Mouse (Mus musculus): ENCODE results near the gene Sema4g. TPM values are rescaled to one million over a fixed set of nuclear protein-coding genes. Genes with fewer than 3 reads are reported as not detected.
"Not testable (repeated sequence)": the region's sequence is repeated elsewhere in the genome, so short reads cannot be mapped to it uniquely, and the experiment has no call there.

Sema4g gene
- polyA plus RNA-seq, 1 experiment from 2014 or later, result 4.4 TPM

GRCm38 (mm10) chr19:45038198-45038597, 49.3 kb downstream of the Sema4g start:
- H3K36me3 ChIP-seq (replicated peaks); ATAC-seq (ENCODE audit: insufficient read depth); H3K4me1 ChIP-seq (replicated peaks); H3K27ac ChIP-seq (replicated peaks); H3K4me3 ChIP-seq (replicated peaks); H3K4me2 ChIP-seq; H3K9me3 ChIP-seq (replicated peaks); H3K9ac ChIP-seq: not testable (repeated sequence)
- 72% methylated on average over 7 of the region's 7 CpGs for WGBS (ENCODE audit: insufficient replicate concordance)
- peaks cover 53% of the 10 kb centered on the region for H3K27me3 ChIP-seq

GRCm38 (mm10) chr19:45040214-45040613, 51.3 kb downstream of the Sema4g start:
- no peak overlapping the region for H3K27ac ChIP-seq (replicated peaks)
- peaks cover 73% of the 10 kb centered on the region for H3K27me3 ChIP-seq
- H3K9ac ChIP-seq, result no peak overlapping the region
- H3K4me3 ChIP-seq (replicated peaks), result no peak overlapping the region
- H3K4me1 ChIP-seq (replicated peaks), result no peaks in the 10 kb centered on the region
- no peaks in the 10 kb centered on the region for H3K9me3 ChIP-seq (replicated peaks)
- ATAC-seq (ENCODE audit: insufficient read depth), result no peak
- no peaks in the 10 kb centered on the region for H3K36me3 ChIP-seq (replicated peaks)
- no peak overlapping the region for H3K4me2 ChIP-seq
- 54% methylated on average over 13 of the region's 13 CpGs for WGBS (ENCODE audit: insufficient replicate concordance)

- Histone ChIP-seq H3K9ac (no peak overlapping the region), H3K9me3 (replicated peaks) (no peaks in the 10 kb centered on the region), H3K4me1 (replicated peaks) (peaks cover 33% of the 10 kb centered on the region), H3K27ac (replicated peaks) (no peak overlapping the region), H3K36me3 (replicated peaks) (no peaks in the 10 kb centered on the region), H3K4me3 (replicated peaks) (no peak overlapping the region), H3K4me2 (no peak overlapping the region), H3K27me3 (peaks cover 77% of the 10 kb centered on the region)
- no peak for ATAC-seq (ENCODE audit: insufficient read depth)
- WGBS (ENCODE audit: insufficient replicate concordance), result 57% methylated on average over 11 of the region's 11 CpGs
These were observed 55.6 kb downstream of the Sema4g start for GRCm38 (mm10) chr19:45044389-45044927.

GRCm38 (mm10) chr19:45045236-45045635, 56.3 kb downstream of the Sema4g start:
- WGBS (ENCODE audit: insufficient replicate concordance), result 32% methylated on average over 15 of the region's 15 CpGs
- peaks cover 69% of the 10 kb centered on the region for H3K27me3 ChIP-seq
- H3K4me2 ChIP-seq, result no peak overlapping the region
- no peak overlapping the region for H3K27ac ChIP-seq (replicated peaks)
- H3K4me3 ChIP-seq (replicated peaks), result no peak overlapping the region
- no peaks in the 10 kb centered on the region for H3K36me3 ChIP-seq (replicated peaks)
- no peak for ATAC-seq (ENCODE audit: insufficient read depth)
- H3K4me1 ChIP-seq (replicated peaks), result peaks cover 33% of the 10 kb centered on the region
- no peaks in the 10 kb centered on the region for H3K9me3 ChIP-seq (replicated peaks)
- H3K9ac ChIP-seq, result no peak overlapping the region

GRCm38 (mm10) chr19:45045651-45046050, 56.8 kb downstream of the Sema4g start, which contains the start of gene Pdzd7:
Gene Pdzd7 (minus strand): TSS chr19:45045717.
- Histone ChIP-seq H3K36me3 (replicated peaks) (no peaks in the 10 kb centered on the region), H3K4me1 (replicated peaks) (peaks cover 33% of the 10 kb centered on the region), H3K9ac (no peak within 1 kb of the TSS), H3K27ac (replicated peaks) (no peak within 1 kb of the TSS), H3K9me3 (replicated peaks) (no peaks in the 10 kb centered on the region), H3K27me3 (peaks cover 65% of the 10 kb centered on the region), H3K4me2 (peak within 1 kb of the TSS; percentile 89), H3K4me3 (replicated peaks) (peak within 1 kb of the TSS; percentile 64)
- ATAC-seq (ENCODE audit: insufficient read depth), result no peak
- 55% methylated on average over 5 of the region's 5 CpGs for WGBS (ENCODE audit: insufficient replicate concordance)

GRCm38 (mm10) chr19:45046523-45047321, 57.8 kb downstream of the Sema4g start:
- Histone ChIP-seq H3K36me3 (replicated peaks) (no peaks in the 10 kb centered on the region), H3K4me1 (replicated peaks) (peaks cover 33% of the 10 kb centered on the region), H3K4me2 (peak overlapping the region; percentile 89), H3K9me3 (replicated peaks) (no peaks in the 10 kb centered on the region), H3K4me3 (replicated peaks) (peak overlapping the region; percentile 64), H3K27me3 (peaks cover 55% of the 10 kb centered on the region), H3K27ac (replicated peaks) (peak overlapping the region; percentile 82), H3K9ac (peak overlapping the region; percentile 59)
- WGBS (ENCODE audit: insufficient replicate concordance), result 4% methylated on average over 34 of the region's 34 CpGs
- ATAC-seq (ENCODE audit: insufficient read depth), result peak; percentile 8; the same call in 1 of the 2 replicates

- Histone ChIP-seq H3K27me3 (peaks cover 48% of the 10 kb centered on the region), H3K27ac (replicated peaks) (peak within 1 kb of the TSS; percentile 82), H3K36me3 (replicated peaks) (no peaks in the 10 kb centered on the region), H3K4me1 (replicated peaks) (peaks cover 33% of the 10 kb centered on the region), H3K9ac (peak within 1 kb of the TSS; percentile 59), H3K9me3 (replicated peaks) (no peaks in the 10 kb centered on the region), H3K4me3 (replicated peaks) (peak within 1 kb of the TSS; percentile 64), H3K4me2 (peak within 1 kb of the TSS; percentile 89)
- under 1% methylated on average over 26 of the region's 26 CpGs for WGBS (ENCODE audit: insufficient replicate concordance)
- ATAC-seq (ENCODE audit: insufficient read depth), result peak; percentile 86
These were observed 58.6 kb downstream of the Sema4g start, which contains the start of gene Sfxn3 for GRCm38 (mm10) chr19:45047417-45047934. Gene Sfxn3 (plus strand): TSS chr19:45047503.

GRCm38 (mm10) chr19:45047935-45048643, 59.2 kb downstream of the Sema4g start:
- whole genome bisulfite sequencing (ENCODE audit: insufficient replicate concordance), result 20% methylated on average over 11 of the region's 11 CpGs
- Histone ChIP-seq H3K4me1 (replicated peaks) (peaks cover 33% of the 10 kb centered on the region), H3K4me2 (peak overlapping the region; percentile 89), H3K9ac (peak overlapping the region; percentile 59), H3K4me3 (replicated peaks) (peak overlapping the region; percentile 64), H3K27me3 (peaks cover 43% of the 10 kb centered on the region), H3K9me3 (replicated peaks) (no peaks in the 10 kb centered on the region), H3K36me3 (replicated peaks) (no peaks in the 10 kb centered on the region), H3K27ac (replicated peaks) (peak overlapping the region; percentile 82)
- peak; percentile 69 for ATAC-seq (ENCODE audit: insufficient read depth)

GRCm38 (mm10) chr19:45048644-45049365, 59.9 kb downstream of the Sema4g start:
- Histone ChIP-seq H3K9ac (0 out of 2 replicates have a peak overlapping the region, but pooled peaks have one; percentile 59), H3K27me3 (peaks cover 36% of the 10 kb centered on the region), H3K4me1 (replicated peaks) (peaks cover 33% of the 10 kb centered on the region), H3K4me3 (replicated peaks) (peak overlapping the region; percentile 64; the same call in 1 of the 2 replicates), H3K9me3 (replicated peaks) (no peaks in the 10 kb centered on the region), H3K27ac (replicated peaks) (no peak overlapping the region), H3K4me2 (peak overlapping the region; percentile 89), H3K36me3 (replicated peaks) (no peaks in the 10 kb centered on the region)
- 70% methylated on average over 12 of the region's 12 CpGs for WGBS (ENCODE audit: insufficient replicate concordance)
- ATAC-seq (ENCODE audit: insufficient read depth), result no peak

GRCm38 (mm10) chr19:45049523-45049922, 60.6 kb downstream of the Sema4g start:
- Histone ChIP-seq H3K27me3 (peaks cover 29% of the 10 kb centered on the region), H3K4me3 (replicated peaks) (no peak overlapping the region), H3K27ac (replicated peaks) (no peak overlapping the region), H3K36me3 (replicated peaks) (no peaks in the 10 kb centered on the region), H3K4me2 (no peak overlapping the region), H3K4me1 (replicated peaks) (peaks cover 33% of the 10 kb centered on the region), H3K9ac (no peak overlapping the region), H3K9me3 (replicated peaks) (no peaks in the 10 kb centered on the region)
- WGBS (ENCODE audit: insufficient replicate concordance), result 65% methylated on average over 9 of the region's 9 CpGs
- no peak for ATAC-seq (ENCODE audit: insufficient read depth)

All from liver, embryonic 15.5 days (tissue).